Mouse (Mus musculus) layer of hippocampus, postnatal 36 days (tissue): ENCODE measurements around the gene Gpr26. TPM values are rescaled to one million over a fixed set of nuclear protein-coding genes. Genes with fewer than 3 reads are reported as not detected.

Experiments
- DNase-seq, 2 experiments: peaks; one replicate each; pipeline ENCODE4 v3.0.0; 2022
- total RNA-seq, 2 experiments: library from RNA; stranded (reverse); gene quantifications; 2 replicates each; pipeline ENCODE4 v1.2.3; 2021

The Gpr26 gene
- total RNA-seq, 2 experiments from 2014 or later = 52.0 to 53.4 TPM

DNA sequence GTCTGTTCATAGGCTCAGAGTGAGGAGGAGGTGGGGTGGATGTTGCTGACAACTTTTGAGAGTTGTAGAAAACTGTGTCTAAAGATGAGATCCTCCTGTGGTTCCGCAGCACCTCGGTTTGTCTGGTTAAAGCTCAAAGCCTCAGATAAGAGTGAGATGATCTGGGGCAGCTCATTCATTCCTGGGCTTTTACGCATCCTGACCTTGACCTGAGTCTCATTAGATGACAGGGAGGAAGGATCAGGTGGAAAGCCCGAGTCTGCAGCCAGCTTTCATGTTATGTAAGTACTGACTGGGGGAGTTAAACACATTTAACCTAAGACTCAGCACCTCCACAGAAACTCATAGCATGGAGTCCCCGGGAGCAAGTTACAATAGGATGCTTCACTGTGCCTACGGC lies 60.4 kb downstream of the Gpr26 start:
- DNase-seq = no peak

- no peak for DNase-seq
Observed at GRCm38 (mm10) chr7:132031940-132032531, 65.8 kb downstream of the Gpr26 start.

Other genes with a start within 250 kb of the Gpr26 start
- gene Cpxm2, start 188.3 kb downstream of the Gpr26 start, total RNA-seq = 1 to 10 TPM; 1.7 to 3.3 TPM